32 mouse cellular contexts compared by ENCODE assay signal in genomic region chr11:109664293-109664692, GRCm38 (mm10). TPM values are rescaled to one million over a fixed set of nuclear protein-coding genes. Genes with fewer than 3 reads are reported as not detected.
"Had no signal": no experiment of that assay in that cellular context is flagged by ENCODE, and none has a peak within 500 bp of the region (broad histone marks: within the 10 kb centered on the region; RNA-seq: fewer than 3 reads in every experiment).

No protein-coding gene starts in this region.

- H3K4me1 ChIP-seq: limb, embryonic 10.5 days; limb, embryonic 12.5 days; limb, embryonic 13.5 days; limb, embryonic 15.5 days; liver, embryonic 12.5 days; lung, embryonic 15.5 days; midbrain, embryonic 10.5 days; midbrain, embryonic 12.5 days; midbrain, embryonic 13.5 days; midbrain, embryonic 15.5 days; neural tube, embryonic 12.5 days had no signal

- ATAC-seq: liver, embryonic 12.5 days; liver, postnatal 0 days; lung, postnatal 0 days; midbrain, embryonic 13.5 days; midbrain, embryonic 15.5 days; midbrain, embryonic 16.5 days had no signal

- H3K4me2 ChIP-seq: limb, embryonic 12.5 days; limb, embryonic 13.5 days; limb, embryonic 15.5 days; liver, embryonic 11.5 days; liver, embryonic 12.5 days; liver, embryonic 13.5 days; liver, embryonic 15.5 days; lung, embryonic 14.5 days; lung, embryonic 15.5 days; midbrain, embryonic 12.5 days; midbrain, embryonic 13.5 days; midbrain, embryonic 15.5 days; neural tube, embryonic 12.5 days had no signal

- H3K27ac ChIP-seq: left cerebral cortex, adult 2 months; limb, embryonic 10.5 days; limb, embryonic 12.5 days; limb, embryonic 13.5 days; limb, embryonic 15.5 days; liver, embryonic 12.5 days; liver, embryonic 13.5 days; liver, embryonic 14.5 days; liver, embryonic 15.5 days; lung, embryonic 15.5 days; macrophage; midbrain, embryonic 10.5 days; midbrain, embryonic 12.5 days; midbrain, embryonic 13.5 days; midbrain, embryonic 15.5 days; neural tube, embryonic 12.5 days had no signal

- H3K9me3 ChIP-seq: limb, embryonic 10.5 days; limb, embryonic 12.5 days; limb, embryonic 13.5 days; limb, embryonic 15.5 days; liver, embryonic 12.5 days; liver, embryonic 13.5 days; liver, embryonic 15.5 days; lung, embryonic 15.5 days; megakaryocyte, embryonic 14.5 days; midbrain, embryonic 10.5 days; midbrain, embryonic 12.5 days; midbrain, embryonic 13.5 days; midbrain, embryonic 15.5 days; neural tube, embryonic 12.5 days had no signal

- H3K4me3 ChIP-seq: left cerebral cortex, adult 2 months; limb, embryonic 10.5 days; limb, embryonic 12.5 days; limb, embryonic 13.5 days; limb, embryonic 15.5 days; liver, embryonic 12.5 days; liver, embryonic 13.5 days; liver, embryonic 15.5 days; lung, embryonic 15.5 days; megakaryocyte, embryonic 14.5 days; midbrain, embryonic 10.5 days; midbrain, embryonic 12.5 days; midbrain, embryonic 13.5 days; midbrain, embryonic 15.5 days; neural tube, embryonic 12.5 days had no signal

- DNase-seq: left cerebral cortex, postnatal 4 days; liver; liver, embryonic 13.5 days; lung, adult 18-20 months; lung, adult 2 months; lung, embryonic 14.5 days; lung, postnatal 10 days; lung, postnatal 14 days; lung, postnatal 36 days; lung, postnatal 4 days; midbrain, embryonic 14.5 days had no signal

- H3K27me3 ChIP-seq: limb, embryonic 12.5 days; limb, embryonic 13.5 days; limb, embryonic 15.5 days; liver, embryonic 12.5 days; liver, embryonic 13.5 days; liver, embryonic 15.5 days; lung, embryonic 15.5 days; megakaryocyte, embryonic 14.5 days; midbrain, embryonic 12.5 days; midbrain, embryonic 13.5 days; midbrain, embryonic 15.5 days; neural tube, embryonic 12.5 days had no signal

- H3K9ac ChIP-seq: limb, embryonic 12.5 days; limb, embryonic 13.5 days; limb, embryonic 15.5 days; liver, embryonic 12.5 days; liver, embryonic 13.5 days; liver, embryonic 14.5 days; liver, embryonic 15.5 days; liver, postnatal 0 days; lung, embryonic 14.5 days; lung, embryonic 15.5 days; midbrain, embryonic 12.5 days; midbrain, embryonic 13.5 days; midbrain, embryonic 15.5 days; neural tube, embryonic 12.5 days had no signal

RNA-seq across cellular contexts. Expression of gene Fam20a, which starts 57.8 kb away (rescaled TPM):
- total RNA-seq: megakaryocyte progenitor cell, adult 5-6 weeks had no signal
- polyA plus RNA-seq: macrophage had no signal
